Mouse (Mus musculus) liver, embryonic 15.5 days (tissue): Measurements from ENCODE around the gene Stk11ip. TPM values are rescaled to one million over a fixed set of nuclear protein-coding genes. Genes with fewer than 3 reads are reported as not detected.

ENCODE experiments used
- ATAC-seq: fragments of 200-750 bp; cut with Nextera tagmentation; 2 replicates; pipeline ENCODE4 v1.8.0; 2017; ENCODE audit warnings: moderate number of reproducible peaks, mild to moderate bottlenecking, moderate library complexity; ENCODE audit not compliant: insufficient read depth
- H3K27ac ChIP-seq: fragments of 300-500 bp; sonication (generic); replicated peaks from 2 replicates; pipeline ENCODE4 v1.5.1; 2015; ENCODE audit warnings: mild to moderate bottlenecking, inconsistent platforms
- H3K27me3 ChIP-seq: fragments of 300-500 bp; sonication (generic); 2 replicates; pipeline ENCODE4 v1.6.1; 2015; ENCODE audit warnings: mild to moderate bottlenecking, inconsistent platforms
- H3K36me3 ChIP-seq: fragments of 300-500 bp; sonication (generic); replicated peaks from 2 replicates; pipeline ENCODE4 v1.6.1; 2015; ENCODE audit warnings: moderate library complexity, mild to moderate bottlenecking, inconsistent platforms
- H3K4me1 ChIP-seq: fragments of 300-500 bp; sonication (generic); replicated peaks from 2 replicates; pipeline ENCODE4 v1.6.1; 2015; ENCODE audit warnings: inconsistent platforms
- H3K4me2 ChIP-seq: fragments of 300-500 bp; sonication (generic); 2 replicates; pipeline ENCODE4 v1.6.1; 2015; ENCODE audit warnings: moderate library complexity, mild to moderate bottlenecking, inconsistent platforms
- H3K4me3 ChIP-seq: fragments of 300-500 bp; sonication (generic); replicated peaks from 2 replicates; pipeline ENCODE4 v1.5.1; 2015; ENCODE audit warnings: mild to moderate bottlenecking, inconsistent platforms
- H3K9ac ChIP-seq: fragments of 300-500 bp; sonication (generic); 2 replicates; pipeline ENCODE4 v1.6.1; 2015; ENCODE audit warnings: moderate library complexity, mild to moderate bottlenecking, inconsistent platforms
- H3K9me3 ChIP-seq: fragments of 300-500 bp; sonication (generic); replicated peaks from 2 replicates; pipeline ENCODE4 v1.6.1; 2016; ENCODE audit warnings: inconsistent platforms
- WGBS: fragments of 180-500 bp; shearing (Covaris S2); methylation state at CpG from one replicate; pipeline ENCODE4 v1.1.7; 2015; ENCODE audit warnings: mixed read lengths; ENCODE audit not compliant: insufficient replicate concordance; 5-methylcytosine and 5-hydroxymethylcytosine counted together
- polyA plus RNA-seq: library from polyadenylated mRNA; unstranded; fragments of >200 nt; fragmentation: Nextera tagmentation; extraction: Ambion mirVana; gene quantifications from 2 replicates; pipeline ENCODE4 v1.2.1, GENCODE M21; 2015

The Stk11ip gene
- polyA plus RNA-seq = 5.1 and 6.6 TPM in 2 replicates

DNA sequence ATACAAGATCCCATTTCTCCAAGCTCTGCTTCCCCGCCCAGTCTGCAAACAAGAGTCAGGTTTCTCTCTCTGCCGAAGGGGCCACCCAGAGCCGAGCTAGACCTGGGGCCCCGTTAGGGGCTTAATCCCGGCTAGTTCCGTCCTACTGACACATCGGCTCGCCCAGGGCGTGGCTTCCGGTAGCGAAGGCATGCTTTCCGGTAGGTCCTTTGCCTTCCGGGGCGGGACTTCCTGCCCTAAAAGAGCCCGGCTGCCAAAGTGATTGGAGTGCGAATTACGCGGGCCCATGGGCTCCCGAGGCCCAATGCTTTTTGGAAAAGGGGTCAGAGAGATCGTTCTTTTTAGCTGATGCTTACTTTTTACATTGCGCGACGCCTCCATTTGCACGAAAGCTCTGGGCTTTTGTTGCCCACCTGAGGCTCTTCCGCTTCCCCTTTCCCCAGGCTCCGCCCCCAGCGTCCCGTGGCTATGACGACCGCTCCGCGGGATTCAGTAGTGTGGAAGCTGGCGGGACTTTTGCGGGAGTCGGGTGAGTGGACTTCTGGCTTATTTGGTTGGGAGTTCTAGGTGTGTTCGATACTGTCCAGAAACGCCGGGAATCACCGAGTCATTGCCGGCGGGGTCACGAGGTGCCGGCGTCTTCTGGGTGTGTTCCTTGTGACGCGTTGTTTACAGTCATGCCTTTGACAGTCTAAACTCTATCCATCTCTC is at the start of gene Stk11ip:
Gene Stk11ip, plus strand, starts transcription at position 209 of the 711 bp plus-strand sequence.
- under 1% methylated on average over 46 of the region's 46 CpGs for WGBS
- H3K27me3 ChIP-seq = no peaks in the 10 kb centered on the region
- H3K4me2 ChIP-seq = peak within 1 kb of the TSS; percentile 84
- no peaks in the 10 kb centered on the region for H3K9me3 ChIP-seq
- peaks cover 17% of the 10 kb centered on the region for H3K4me1 ChIP-seq
- H3K4me3 ChIP-seq = peak within 1 kb of the TSS; percentile 79
- H3K9ac ChIP-seq = peak within 1 kb of the TSS; percentile 52
- ATAC-seq = peak; percentile 95
- peak within 1 kb of the TSS; percentile 81 for H3K27ac ChIP-seq
- H3K36me3 ChIP-seq = no peaks in the 10 kb centered on the region

DNA sequence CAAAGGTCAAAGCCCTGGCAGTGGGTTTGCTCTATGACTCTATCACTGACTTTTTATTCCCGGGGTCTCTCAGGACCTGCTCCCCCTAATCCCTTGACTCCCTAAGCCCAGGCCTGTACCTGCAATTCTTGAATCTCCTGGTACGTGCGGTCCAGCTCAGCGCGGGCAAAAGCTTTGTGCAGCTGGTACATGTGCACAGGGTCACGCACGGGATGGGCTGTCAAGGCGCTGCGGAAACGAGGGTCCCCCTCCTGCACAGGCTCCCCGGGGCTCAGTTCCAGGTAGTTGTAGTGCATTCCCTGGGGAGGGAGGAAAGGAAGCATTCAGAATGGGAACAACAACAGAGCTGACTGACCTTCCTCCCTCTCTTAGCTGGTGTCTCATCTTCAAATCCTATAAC is 44.9 kb upstream of the Stk11ip start:
- peaks cover 98% of the 10 kb centered on the region for H3K27me3 ChIP-seq

DNA sequence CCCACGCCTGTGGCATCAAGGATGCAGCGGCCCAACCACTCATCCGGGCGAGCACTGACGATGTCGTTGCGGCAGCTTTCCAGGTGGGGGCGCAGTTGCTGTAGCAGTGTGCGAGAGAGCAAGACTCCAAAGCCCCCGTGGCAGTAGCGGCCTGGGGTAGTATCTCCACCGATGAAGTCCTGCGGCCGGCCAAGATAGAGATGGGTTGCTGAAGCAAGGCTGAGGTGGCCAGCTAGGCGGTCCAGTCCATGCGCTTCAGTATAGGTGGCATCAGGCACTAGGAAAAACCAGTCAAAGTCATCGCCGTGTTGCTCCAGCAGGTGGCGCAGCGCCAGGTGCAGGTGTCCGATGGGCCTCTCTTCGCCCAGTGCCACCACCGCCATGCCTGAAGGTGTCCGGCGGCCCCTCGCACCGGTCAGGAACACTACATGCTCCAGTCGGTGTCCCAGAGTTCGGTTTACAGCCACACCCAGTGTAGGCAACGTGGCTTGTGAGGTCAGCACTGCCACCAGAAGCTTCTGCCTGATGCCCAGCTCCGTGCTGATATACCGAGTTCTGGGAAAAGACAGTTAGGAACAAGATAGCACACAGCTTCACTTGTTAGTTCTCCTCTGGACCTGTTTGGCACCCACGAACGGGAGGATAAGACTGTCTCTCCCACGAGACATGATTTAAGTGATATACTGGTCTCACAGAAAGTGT is 43.9 kb upstream of the Stk11ip start:
- H3K27me3 ChIP-seq = peaks cover 99% of the 10 kb centered on the region

More for the DNA sequence above, 44.9 kb upstream of the Stk11ip start:
- 82% methylated on average over 11 of the region's 11 CpGs for WGBS
- H3K36me3 ChIP-seq = no peaks in the 10 kb centered on the region
- no peak overlapping the region for H3K27ac ChIP-seq
- ATAC-seq = no peak
- H3K4me1 ChIP-seq = peaks cover 28% of the 10 kb centered on the region
- no peak overlapping the region for H3K4me2 ChIP-seq
- H3K9me3 ChIP-seq = no peaks in the 10 kb centered on the region
- no peak overlapping the region for H3K9ac ChIP-seq
- H3K4me3 ChIP-seq = no peak overlapping the region

GRCm38 (mm10) chr1:75477966-75478290 is 43.4 kb upstream of the Stk11ip start:
- no peaks in the 10 kb centered on the region for H3K9me3 ChIP-seq
- 27% methylated on average over 3 of the region's 3 CpGs for WGBS
- H3K4me3 ChIP-seq = peak overlapping the region; percentile 68
- H3K27me3 ChIP-seq = peaks cover 99% of the 10 kb centered on the region
- ATAC-seq = no peak
- H3K4me1 ChIP-seq = peaks cover 28% of the 10 kb centered on the region
- peak overlapping the region; percentile 94 for H3K4me2 ChIP-seq
- no peaks in the 10 kb centered on the region for H3K36me3 ChIP-seq
- H3K27ac ChIP-seq = no peak overlapping the region
- no peak overlapping the region for H3K9ac ChIP-seq

More for the DNA sequence above, 43.9 kb upstream of the Stk11ip start:
- Histone ChIP-seq H3K9me3 (no peaks in the 10 kb centered on the region), H3K36me3 (no peaks in the 10 kb centered on the region), H3K4me2 (peak overlapping the region; percentile 94), H3K27ac (no peak overlapping the region), H3K4me1 (peaks cover 28% of the 10 kb centered on the region), H3K4me3 (peak overlapping the region; percentile 68), H3K9ac (no peak overlapping the region)
- ATAC-seq = no peak
- 9% methylated on average over 35 of the region's 35 CpGs for WGBS

- peak; percentile 8 for ATAC-seq
- H3K27ac ChIP-seq = no peak overlapping the region
- H3K4me2 ChIP-seq = peak overlapping the region; percentile 94
- H3K4me3 ChIP-seq = peak overlapping the region; percentile 68
- H3K4me1 ChIP-seq = peaks cover 28% of the 10 kb centered on the region
- peaks cover 99% of the 10 kb centered on the region for H3K27me3 ChIP-seq
- WGBS = 1% methylated on average over 21 of the region's 25 CpGs
- H3K9ac ChIP-seq = peak overlapping the region; percentile 51
- no peaks in the 10 kb centered on the region for H3K36me3 ChIP-seq
- no peaks in the 10 kb centered on the region for H3K9me3 ChIP-seq
Measured at GRCm38 (mm10) chr1:75478497-75478896, 42.8 kb upstream of the Stk11ip start.

DNA sequence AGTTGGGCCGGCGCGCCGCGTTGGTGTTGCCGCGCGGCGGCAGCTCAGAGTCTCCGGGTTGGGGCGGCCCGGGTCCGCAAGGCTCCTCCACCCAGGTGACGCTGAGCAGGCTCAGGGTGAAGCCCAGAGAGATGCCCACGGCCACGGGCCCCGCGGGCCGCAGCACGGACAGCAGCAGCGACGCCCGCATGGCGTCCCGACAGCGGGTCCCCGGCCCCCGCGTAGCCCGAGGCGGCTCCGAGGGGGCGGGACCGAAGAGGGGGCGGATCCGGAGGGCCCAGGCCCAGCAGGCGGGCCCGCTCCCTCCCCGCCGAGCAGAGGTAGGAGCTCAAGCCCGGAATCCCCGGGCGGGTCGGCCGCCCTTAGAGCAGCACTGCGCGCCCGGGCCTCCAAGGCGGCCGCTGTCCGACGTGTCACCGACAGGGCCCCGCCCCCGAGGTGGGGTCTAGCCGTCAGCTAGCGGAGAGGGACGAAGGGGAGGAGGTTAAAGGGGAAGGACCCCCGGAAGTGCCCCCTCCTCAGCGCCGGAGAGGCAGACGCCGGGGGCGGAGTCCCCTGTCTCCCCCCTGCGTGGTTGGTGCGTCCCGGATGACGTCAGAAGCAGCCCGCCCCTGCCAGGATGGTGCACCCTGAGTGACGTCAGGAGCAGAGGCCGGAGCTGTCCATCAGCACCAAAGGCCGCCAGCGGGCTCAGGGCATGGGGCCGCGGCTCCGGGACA is 42.3 kb upstream of the Stk11ip start, which contains the start of the genes Chpf and Tmem198:
Gene Chpf, minus strand, starts transcription at position 392 of the 719 bp plus-strand sequence.
Gene Tmem198, plus strand, starts transcription at position 617 of the 719 bp plus-strand sequence.
- Histone ChIP-seq H3K4me3 (peak within 1 kb of the TSS; percentile 68), H3K27me3 (peaks cover 99% of the 10 kb centered on the region), H3K4me1 (peaks cover 28% of the 10 kb centered on the region), H3K27ac (0 out of 2 replicates have a peak within 1 kb of the TSS, but pooled peaks have one; percentile 57), H3K36me3 (no peaks in the 10 kb centered on the region), H3K9me3 (no peaks in the 10 kb centered on the region), H3K4me2 (peak within 1 kb of the TSS; percentile 94), H3K9ac (peak within 1 kb of the TSS; percentile 51)
- under 1% methylated on average over 76 of the region's 76 CpGs for WGBS
- ATAC-seq = peak; percentile 88

DNA sequence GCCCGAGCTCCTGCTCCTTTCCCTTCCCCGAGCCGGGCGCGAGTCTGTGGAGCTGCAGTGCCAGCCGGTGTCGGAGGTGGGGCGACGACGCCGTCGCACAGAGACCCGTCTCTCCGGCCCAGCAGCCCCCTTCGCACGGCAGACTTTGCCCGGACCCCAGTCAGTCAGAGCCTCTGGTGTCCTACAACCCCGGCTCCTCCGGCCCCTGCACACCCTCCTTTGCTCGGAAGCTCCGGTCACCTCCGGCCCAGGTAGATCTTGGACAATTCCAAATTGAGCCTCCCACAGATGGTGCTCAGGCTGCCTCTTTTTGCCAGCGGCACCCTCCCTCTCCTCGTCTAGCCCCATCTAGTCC is 41.7 kb upstream of the Stk11ip start:
- Histone ChIP-seq H3K27ac (no peak overlapping the region), H3K9me3 (no peaks in the 10 kb centered on the region), H3K4me1 (peaks cover 28% of the 10 kb centered on the region), H3K4me2 (peak overlapping the region; percentile 94), H3K4me3 (peak overlapping the region; percentile 68), H3K36me3 (no peaks in the 10 kb centered on the region), H3K27me3 (peaks cover 100% of the 10 kb centered on the region), H3K9ac (no peak overlapping the region)
- WGBS = 4% methylated on average over 24 of the region's 24 CpGs
- ATAC-seq = no peak

DNA sequence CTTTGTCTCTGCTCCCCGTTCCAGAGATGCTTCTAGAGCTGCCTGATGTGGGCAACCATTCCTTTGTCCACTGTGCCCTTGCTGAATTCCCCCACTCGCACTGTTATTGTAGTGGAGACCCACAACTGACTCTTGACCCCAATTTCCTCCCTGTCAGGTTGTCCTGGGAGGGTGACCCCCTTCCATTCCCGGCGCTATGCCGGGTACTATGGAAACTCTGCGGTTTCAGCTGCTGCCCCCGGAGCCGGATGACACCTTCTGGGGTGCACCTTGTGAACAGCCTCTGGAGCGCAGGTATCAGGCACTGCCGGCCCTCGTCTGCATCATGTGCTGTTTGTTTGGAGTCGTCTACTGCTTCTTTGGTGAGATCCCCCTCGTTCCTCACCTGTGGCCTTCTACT is 41.3 kb upstream of the Stk11ip start:
- ATAC-seq = no peak
- Histone ChIP-seq H3K9ac (no peak overlapping the region), H3K27ac (no peak overlapping the region), H3K4me3 (0 out of 2 replicates have a peak overlapping the region, but pooled peaks have one; percentile 68), H3K27me3 (peaks cover 100% of the 10 kb centered on the region), H3K9me3 (no peaks in the 10 kb centered on the region), H3K4me2 (peak overlapping the region; percentile 94), H3K4me1 (peaks cover 28% of the 10 kb centered on the region), H3K36me3 (no peaks in the 10 kb centered on the region)
- WGBS = 17% methylated on average over 13 of the region's 13 CpGs

DNA sequence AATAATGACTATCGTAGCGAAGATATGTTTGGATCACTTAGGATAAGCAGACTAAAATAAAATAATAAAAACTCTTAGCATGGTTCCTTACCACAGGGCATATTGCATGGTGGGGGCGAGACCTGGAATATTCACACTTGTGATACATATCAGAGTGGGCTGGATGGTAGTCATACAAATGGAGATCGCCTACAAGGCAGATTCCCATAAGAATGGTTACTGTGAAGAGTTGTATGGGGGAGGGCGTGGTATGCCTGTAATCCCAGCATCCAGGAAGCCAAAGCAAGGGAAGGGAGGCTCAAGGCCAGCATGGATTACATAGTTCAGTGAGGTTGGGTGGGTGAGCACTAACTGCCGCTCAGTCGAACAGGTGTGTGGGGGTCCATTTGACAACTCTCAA is 40.6 kb upstream of the Stk11ip start:
- no peaks in the 10 kb centered on the region for H3K36me3 ChIP-seq
- H3K4me1 ChIP-seq = peaks cover 28% of the 10 kb centered on the region
- H3K9ac ChIP-seq = no peak overlapping the region
- no peak overlapping the region for H3K27ac ChIP-seq
- H3K27me3 ChIP-seq = peaks cover 100% of the 10 kb centered on the region
- no peaks in the 10 kb centered on the region for H3K9me3 ChIP-seq
- no peak overlapping the region for H3K4me3 ChIP-seq
- no peak overlapping the region for H3K4me2 ChIP-seq
- no peak for ATAC-seq
- WGBS = 61% methylated on average over 7 of the region's 7 CpGs

DNA sequence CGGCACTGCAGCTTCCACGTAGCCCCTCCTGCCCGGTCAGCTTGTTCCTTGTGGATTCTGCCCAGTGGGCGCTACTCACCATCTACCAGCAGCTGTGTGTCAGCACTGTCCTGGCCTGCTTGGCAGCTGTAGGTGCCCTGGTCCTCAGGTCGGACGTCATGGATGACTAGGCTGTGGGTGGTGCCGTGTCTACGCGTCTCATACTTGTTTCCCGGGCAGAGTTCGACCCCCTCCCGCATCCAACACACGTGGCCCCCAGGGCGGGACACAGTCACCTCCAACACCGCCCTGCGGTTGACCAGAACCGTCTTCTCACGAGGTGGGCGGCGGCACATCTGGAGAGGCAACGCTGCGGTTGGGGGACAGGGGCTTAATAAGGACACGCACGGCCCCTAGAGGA is 34.8 kb upstream of the Stk11ip start:
- ATAC-seq = no peak
- H3K27me3 ChIP-seq = peaks cover 84% of the 10 kb centered on the region
- H3K27ac ChIP-seq = no peak overlapping the region
- 0 out of 2 replicates have a peak, but pooled peaks cover 3% of the 10 kb centered on the region for H3K36me3 ChIP-seq
- no peak overlapping the region for H3K9ac ChIP-seq
- peaks cover 11% of the 10 kb centered on the region; the same call in 1 of the 2 replicates for H3K4me1 ChIP-seq
- H3K4me2 ChIP-seq = no peak overlapping the region
- WGBS = 6% methylated on average over 24 of the region's 24 CpGs
- no peaks in the 10 kb centered on the region for H3K9me3 ChIP-seq
- H3K4me3 ChIP-seq = no peak overlapping the region

DNA sequence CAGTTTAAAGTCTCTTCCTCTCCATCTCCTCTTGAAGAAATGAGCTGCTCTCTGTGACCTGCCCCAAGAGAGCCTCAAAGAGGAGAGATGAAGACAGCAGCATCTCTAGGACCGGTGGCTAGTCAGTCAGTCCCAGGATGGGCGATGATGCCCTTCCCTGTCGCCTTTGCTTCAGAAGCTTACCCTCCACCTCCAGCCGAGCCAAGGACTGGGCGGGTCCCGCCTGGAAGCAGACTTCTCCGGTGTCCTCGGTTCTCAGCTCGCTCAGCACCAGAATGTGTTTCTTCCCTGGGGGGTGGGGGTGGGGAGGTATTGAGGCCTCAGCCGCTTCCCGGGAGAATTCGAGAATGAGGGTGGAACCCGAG is 34.3 kb upstream of the Stk11ip start:
- peak overlapping the region; percentile 50 for H3K4me3 ChIP-seq
- no peak overlapping the region; the same call in 1 of the 2 replicates for H3K9ac ChIP-seq
- H3K36me3 ChIP-seq = 0 out of 2 replicates have a peak, but pooled peaks cover 3% of the 10 kb centered on the region
- no peaks in the 10 kb centered on the region for H3K9me3 ChIP-seq
- no peak for ATAC-seq
- H3K4me2 ChIP-seq = peak overlapping the region; percentile 65
- WGBS = 4% methylated on average over 13 of the region's 13 CpGs
- H3K4me1 ChIP-seq = peaks cover 11% of the 10 kb centered on the region; the same call in 1 of the 2 replicates
- no peak overlapping the region for H3K27ac ChIP-seq
- H3K27me3 ChIP-seq = peaks cover 82% of the 10 kb centered on the region
